Mouse (Mus musculus): Measurements from ENCODE around the gene Hyal1. TPM values are rescaled to one million over a fixed set of nuclear protein-coding genes. Genes with fewer than 3 reads are reported as not detected.

Gene Hyal1
- 6.5 TPM for polyA plus RNA-seq (2017; shearing (Covaris generic))

GRCm38 (mm10) chr9:107576357-107577107 lies at the start of gene Hyal1:
Gene Hyal1, plus strand, starts transcription at chr9:107576927.

GRCm38 (mm10) chr9:107533791-107534407 lies 42.8 kb upstream of the Hyal1 start, which contains the start of gene Tmem115:
Gene Tmem115, plus strand, starts transcription at chr9:107533945.

GRCm38 (mm10) chr9:107541474-107542351 lies 35.0 kb upstream of the Hyal1 start, which contains the start of the genes Cyb561d2 and Nprl2:
Gene Cyb561d2, minus strand, starts transcription at chr9:107542193.
Gene Nprl2, plus strand, starts transcription at chr9:107542226.

GRCm38 (mm10) chr9:107547026-107547425 lies 29.7 kb upstream of the Hyal1 start, which contains the start of gene Zmynd10:
Gene Zmynd10, plus strand, starts transcription at chr9:107547298.

GRCm38 (mm10) chr9:107551117-107551889 lies 25.4 kb upstream of the Hyal1 start, which contains the start of gene Rassf1:
Gene Rassf1, plus strand, starts transcription at chr9:107551555.

GRCm38 (mm10) chr9:107563029-107563581 lies 13.6 kb upstream of the Hyal1 start, which contains the start of gene Tusc2:
Gene Tusc2, plus strand, starts transcription at chr9:107563255.

GRCm38 (mm10) chr9:107567702-107568319 lies 8.9 kb upstream of the Hyal1 start, which contains the start of gene Hyal2:
Gene Hyal2, plus strand, starts transcription at chr9:107567945.

GRCm38 (mm10) chr9:107578587-107578986 lies 1.9 kb downstream of the Hyal1 start, which contains the start of gene Naa80:
Gene Naa80, plus strand, starts transcription at chr9:107578887.

GRCm38 (mm10) chr9:107580501-107581317 lies 4.0 kb downstream of the Hyal1 start, which contains the start of gene Hyal3:
Gene Hyal3, plus strand, starts transcription at chr9:107580818.

GRCm38 (mm10) chr9:107586974-107587832 lies 10.5 kb downstream of the Hyal1 start, which contains the start of gene Ifrd2:
Gene Ifrd2, plus strand, starts transcription at chr9:107587642.

GRCm38 (mm10) chr9:107608741-107609432 lies 32.2 kb downstream of the Hyal1 start, which contains the start of gene Sema3b:
Gene Sema3b, minus strand, starts transcription at chr9:107609229.

Other genes with a start within 250 kb of the Hyal1 start
- gene Hemk1, start 238.6 kb upstream of the Hyal1 start, polyA plus RNA-seq (2017; shearing (Covaris generic)) = 33.8 TPM
- gene 6430571L13Rik, start 236.3 kb upstream of the Hyal1 start, polyA plus RNA-seq (2017; shearing (Covaris generic)) = 2.6 TPM
- gene Cacna2d2, start 177.3 kb upstream of the Hyal1 start, polyA plus RNA-seq (2017; shearing (Covaris generic)) = 1.0 TPM
- gene Tmem115, start 43.0 kb upstream of the Hyal1 start, polyA plus RNA-seq (2017; shearing (Covaris generic)) = 54.4 TPM
- gene Cyb561d2, start 34.7 kb upstream of the Hyal1 start, polyA plus RNA-seq (2017; shearing (Covaris generic)) = 66.6 TPM
- 64.2 TPM for gene Nprl2, start 34.7 kb upstream of the Hyal1 start, polyA plus RNA-seq (2017; shearing (Covaris generic))
- 3.3 TPM for gene Zmynd10, start 29.6 kb upstream of the Hyal1 start, polyA plus RNA-seq (2017; shearing (Covaris generic))
- gene Rassf1, start 25.4 kb upstream of the Hyal1 start, polyA plus RNA-seq (2017; shearing (Covaris generic)) = 88.1 TPM
- 9.4 TPM for gene Tusc2, start 13.7 kb upstream of the Hyal1 start, polyA plus RNA-seq (2017; shearing (Covaris generic))
- 16.6 TPM for gene Hyal2, start 9.0 kb upstream of the Hyal1 start, polyA plus RNA-seq (2017; shearing (Covaris generic))
- 23.5 TPM for gene Naa80, start 2.0 kb downstream of the Hyal1 start, polyA plus RNA-seq (2017; shearing (Covaris generic))
- gene Hyal3, start 3.9 kb downstream of the Hyal1 start, polyA plus RNA-seq (2017; shearing (Covaris generic)) = 0.65 TPM
- 23.7 TPM for gene Ifrd2, start 10.7 kb downstream of the Hyal1 start, polyA plus RNA-seq (2017; shearing (Covaris generic))
- not detected for gene Sema3b, start 32.3 kb downstream of the Hyal1 start, polyA plus RNA-seq (2017; shearing (Covaris generic))
- gene Gnai2, start 58.4 kb downstream of the Hyal1 start, polyA plus RNA-seq (2017; shearing (Covaris generic)) = 271 TPM
- not detected for gene Slc38a3, start 92.6 kb downstream of the Hyal1 start, polyA plus RNA-seq (2017; shearing (Covaris generic))
- gene Gnat1, start 102.8 kb downstream of the Hyal1 start, polyA plus RNA-seq (2017; shearing (Covaris generic)) = 0.50 TPM
- gene Sema3f, start 133.5 kb downstream of the Hyal1 start, polyA plus RNA-seq (2017; shearing (Covaris generic)) = not detected
- 359 TPM for gene Rbm5, start 194.1 kb downstream of the Hyal1 start, polyA plus RNA-seq (2017; shearing (Covaris generic))